Mouse (Mus musculus): Measurements from ENCODE around the gene Rpl3.

DNA sequence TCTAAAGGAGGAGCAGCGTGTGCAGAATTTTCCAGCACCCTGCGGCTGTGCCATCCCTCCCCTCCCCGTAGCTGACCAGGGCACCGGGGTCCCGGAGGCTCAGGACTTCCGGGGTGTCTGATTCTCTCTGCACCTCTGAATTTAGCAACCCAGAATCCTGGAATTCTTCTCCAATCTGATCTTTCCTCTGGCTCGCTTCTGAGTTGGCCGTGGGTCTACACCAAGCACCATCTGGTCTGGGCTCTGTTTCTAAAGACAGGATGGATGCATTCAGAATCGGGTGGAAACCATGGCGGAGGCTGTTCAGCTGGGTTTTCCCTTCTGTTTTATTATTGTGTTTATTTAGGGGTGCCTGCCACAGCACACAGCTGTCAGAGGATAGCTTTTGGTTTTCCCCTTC, 9.2 kb upstream of the Rpl3 start:
- TF ChIP-seq POLR2A (IDR thresholded peaks at IDR 0.05; ENCODE audit: low read depth, low read length) (no peak), CTCF (IDR thresholded peaks at IDR 0.05; ENCODE audit: extremely low read depth, insufficient read length, insufficient replicate concordance, low read depth, low read length) (no peak)

Data from small intestine, adult 2 months (tissue).